Mouse (Mus musculus): ENCODE data around the gene Dse. TPM values are rescaled to one million over a fixed set of nuclear protein-coding genes. Genes with fewer than 3 reads are reported as not detected.

The Dse gene
- total RNA-seq (2023) = 26.6 TPM

GRCm38 (mm10) chr10:34207503-34207850 is at the start of gene Dse:
Gene Dse, minus strand, starts transcription at chr10:34207715.

GRCm38 (mm10) chr10:34127392-34128378 is 79.8 kb downstream of the Dse start, which contains the start of gene Calhm6:
Gene Calhm6, minus strand, starts transcription at chr10:34127984.

Other genes starting within 250 kb of the Dse start
- gene Rwdd1, start 188.1 kb downstream of the Dse start, total RNA-seq (2023) = 52.4 TPM
- not detected for gene Trappc3l, start 170.1 kb downstream of the Dse start, total RNA-seq (2023)
- not detected for gene Calhm4, start 163.4 kb downstream of the Dse start, total RNA-seq (2023)
- not detected for gene Calhm5, start 111.2 kb downstream of the Dse start, total RNA-seq (2023)
- gene Calhm6, start 79.7 kb downstream of the Dse start, total RNA-seq (2023) = 15.6 TPM
- gene Tspyl1, start 74.5 kb upstream of the Dse start, total RNA-seq (2023) = 105 TPM
- 14.9 TPM for gene Tspyl4, start 89.7 kb upstream of the Dse start, total RNA-seq (2023)
- gene Col10a1, start 182.3 kb upstream of the Dse start, total RNA-seq (2023) = not detected
- gene Nt5dc1, start 210.8 kb upstream of the Dse start, total RNA-seq (2023) = 55.2 TPM

Data from CD8-positive naive resting alpha-beta T cell, adult 57 days (primary cell).